Mouse (Mus musculus): ENCODE results near the gene Olfr1419. TPM values are rescaled to one million over a fixed set of nuclear protein-coding genes. Genes with fewer than 3 reads are reported as not detected.

Gene Olfr1419
- total RNA-seq, 2 experiments from 2014 or later, result not detected

- no peak for DNase-seq
- intact Hi-C loops (cut with DNase I), result loop anchor here (5.0 kb wide), 1 partner anchor 42 kb away; no protein-coding TSS in a partner anchor
These were observed 55.7 kb downstream of the Olfr1419 start, which contains the start of gene Stx3 for GRCm38 (mm10) chr19:11819143-11819700. TSS of gene Stx3 (minus strand) at chr19:11819403.

Small RNA genes lying within 50 kb of the gene (microRNA-seq; reads per million reads assigned to microRNA genes)
- 1.4 to 1.5 reads per million in 2 experiments for gene Mir6994

Other genes with a start within 250 kb of the Olfr1419 start
- gene Ms4a3, start 234.3 kb downstream of the Olfr1419 start, total RNA-seq (2021), result not detected
- gene Oosp2, start 214.5 kb downstream of the Olfr1419 start, total RNA-seq (2021), result not detected
- not detected for gene Oosp1, start 184.0 kb downstream of the Olfr1419 start, total RNA-seq (2021)
- not detected for gene Oosp3, start 178.1 kb downstream of the Olfr1419 start, total RNA-seq (2021)
- gene Gif, start 127.6 kb downstream of the Olfr1419 start, total RNA-seq (2021), result not detected
- gene Mrpl16, start 104.7 kb downstream of the Olfr1419 start, total RNA-seq (2021), result 10 to 100 TPM; 53.3 to 55.3 TPM
- gene Stx3, start 55.7 kb downstream of the Olfr1419 start, total RNA-seq (2021), result 1 to 10 TPM; 1.4 to 2.7 TPM
- gene Olfr1417, start 35.9 kb downstream of the Olfr1419 start, total RNA-seq (2021), result not detected
- gene Olfr1418, start 14.0 kb downstream of the Olfr1419 start, total RNA-seq (2021), result not detected
- gene Olfr1420, start 11.5 kb upstream of the Olfr1419 start, total RNA-seq (2021), result not detected
- gene Patl1, start 37.3 kb upstream of the Olfr1419 start, total RNA-seq (2021), result 10 to 100 TPM; 19.2 to 23.8 TPM
- gene Osbp, start 90.8 kb upstream of the Olfr1419 start, total RNA-seq (2021), result 10 to 100 TPM; 57.0 to 60.8 TPM
- gene Olfr1423, start 166.2 kb upstream of the Olfr1419 start, total RNA-seq (2021), result not detected
- gene Olfr1424, start 187.6 kb upstream of the Olfr1419 start, total RNA-seq (2021), result not detected
- not detected for gene Olfr1425, start 202.6 kb upstream of the Olfr1419 start, total RNA-seq (2021)
- not detected for gene Olfr1426, start 216.9 kb upstream of the Olfr1419 start, total RNA-seq (2021)
- gene Olfr1427, start 228.2 kb upstream of the Olfr1419 start, total RNA-seq (2021), result not detected
- gene Olfr1428, start 240.8 kb upstream of the Olfr1419 start, total RNA-seq (2021), result not detected
- gene Olfr76, start 248.1 kb upstream of the Olfr1419 start, total RNA-seq (2021), result not detected

Data from gastrocnemius, postnatal 36 days (tissue).